Mouse (Mus musculus): ENCODE measurements around the gene Olfr44. TPM values are rescaled to one million over a fixed set of nuclear protein-coding genes. Genes with fewer than 3 reads are reported as not detected.

The Olfr44 gene
- polyA plus RNA-seq (2017; shearing (Covaris generic)): not detected

GRCm38 (mm10) chr9:39493895-39494294 is at the start of gene Olfr44:
TSS of gene Olfr44 (minus strand) at chr9:39493995.

GRCm38 (mm10) chr9:39515531-39515930 is 21.7 kb upstream of the Olfr44 start, which contains the start of gene Olfr957:
TSS of gene Olfr957 (minus strand) at chr9:39515809.

DNA sequence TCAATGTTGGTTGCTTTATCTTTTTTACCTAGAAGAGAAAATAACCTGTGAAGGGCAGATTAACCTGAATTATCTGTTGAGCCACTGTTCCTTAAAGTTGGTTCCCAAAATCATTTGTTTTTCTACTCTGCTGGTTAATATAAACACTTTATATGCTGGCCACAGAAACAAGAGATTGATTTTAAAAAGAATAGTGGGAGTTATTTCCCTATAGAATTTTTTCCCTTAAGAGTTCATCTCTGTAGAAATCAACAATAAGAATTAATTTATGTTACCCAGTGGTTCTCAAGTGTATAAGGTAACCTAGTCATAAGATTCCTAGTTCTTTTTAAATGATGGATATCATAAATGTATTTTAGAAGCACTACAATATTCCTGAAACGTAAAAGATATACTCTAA is 22.0 kb downstream of the Olfr44 start, which contains the start of gene Olfr955:
Gene Olfr955 (minus strand): TSS at position 101 of the 400 bp plus-strand sequence.

GRCm38 (mm10) chr9:39456401-39456800 is 37.4 kb downstream of the Olfr44 start, which contains the start of gene Olfr954:
TSS of gene Olfr954 (plus strand) at chr9:39456701.

Other genes with a start within 250 kb of the Olfr44 start
- gene Olfr1537, start 244.0 kb downstream of the Olfr44 start, polyA plus RNA-seq (2017; shearing (Covaris generic)): not detected
- gene Olfr945, start 217.2 kb downstream of the Olfr44 start, polyA plus RNA-seq (2017; shearing (Covaris generic)): not detected
- gene Olfr948, start 167.9 kb downstream of the Olfr44 start, polyA plus RNA-seq (2017; shearing (Covaris generic)): not detected
- gene Olfr951, start 106.6 kb downstream of the Olfr44 start, polyA plus RNA-seq (2017; shearing (Covaris generic)): not detected
- not detected for gene Olfr952, start 66.8 kb downstream of the Olfr44 start, polyA plus RNA-seq (2017; shearing (Covaris generic))
- not detected for gene Olfr954, start 37.3 kb downstream of the Olfr44 start, polyA plus RNA-seq (2017; shearing (Covaris generic))
- gene Olfr955, start 22.1 kb downstream of the Olfr44 start, polyA plus RNA-seq (2017; shearing (Covaris generic)): not detected
- not detected for gene Olfr957, start 21.8 kb upstream of the Olfr44 start, polyA plus RNA-seq (2017; shearing (Covaris generic))
- gene Olfr958, start 60.1 kb upstream of the Olfr44 start, polyA plus RNA-seq (2017; shearing (Covaris generic)): not detected
- not detected for gene Olfr959, start 81.6 kb upstream of the Olfr44 start, polyA plus RNA-seq (2017; shearing (Covaris generic))
- gene AW551984, start 110.4 kb upstream of the Olfr44 start, polyA plus RNA-seq (2017; shearing (Covaris generic)): under 1 TPM; 0.08 to 0.60 TPM
- gene Olfr148, start 116.7 kb upstream of the Olfr44 start, polyA plus RNA-seq (2017; shearing (Covaris generic)): not detected
- not detected for gene Olfr960, start 127.4 kb upstream of the Olfr44 start, polyA plus RNA-seq (2017; shearing (Covaris generic))
- gene Olfr961, start 151.1 kb upstream of the Olfr44 start, polyA plus RNA-seq (2017; shearing (Covaris generic)): under 1 TPM in 1 of 2 experiments, not detected in 1; 0.52 TPM
- gene Olfr963, start 173.2 kb upstream of the Olfr44 start, polyA plus RNA-seq (2017; shearing (Covaris generic)): not detected
- gene Olfr149, start 213.1 kb upstream of the Olfr44 start, polyA plus RNA-seq (2017; shearing (Covaris generic)): not detected
- gene Olfr965, start 217.4 kb upstream of the Olfr44 start, polyA plus RNA-seq (2017; shearing (Covaris generic)): under 1 TPM in 1 of 2 experiments, not detected in 1; 0.12 TPM
- under 1 TPM in 1 of 2 experiments, not detected in 1; 0.17 TPM for gene Olfr150, start 237.0 kb upstream of the Olfr44 start, polyA plus RNA-seq (2017; shearing (Covaris generic))